Mouse (Mus musculus) liver, embryonic 12.5 days (tissue): ENCODE measurements around the gene Trem1. TPM values are rescaled to one million over a fixed set of nuclear protein-coding genes. Genes with fewer than 3 reads are reported as not detected.

ENCODE experiments used
- ATAC-seq: fragments of 200-750 bp; cut with Nextera tagmentation; 2 replicates; pipeline ENCODE4 v1.8.0; 2017; ENCODE audit warnings: moderate number of reproducible peaks, mild to moderate bottlenecking, moderate library complexity
- H3K27ac ChIP-seq: fragments of 300-500 bp; sonication (generic); 2 replicates; pipeline ENCODE4 v1.5.1; 2016; ENCODE audit warnings: mild to moderate bottlenecking
- H3K27me3 ChIP-seq: fragments of 300-500 bp; sonication (generic); replicated peaks from 2 replicates; pipeline ENCODE4 v1.6.1; 2016; ENCODE audit warnings: mild to moderate bottlenecking, moderate library complexity
- H3K36me3 ChIP-seq: fragments of 300-500 bp; sonication (generic); 2 replicates; pipeline ENCODE4 v1.6.1; 2016; ENCODE audit warnings: mild to moderate bottlenecking, moderate library complexity
- H3K4me1 ChIP-seq: fragments of 300-500 bp; sonication (generic); 2 replicates; pipeline ENCODE4 v1.6.1; 2016
- H3K4me2 ChIP-seq: fragments of 300-500 bp; sonication (generic); 2 replicates; pipeline ENCODE4 v1.6.1; 2016; ENCODE audit warnings: mild to moderate bottlenecking, moderate library complexity
- H3K4me3 ChIP-seq: fragments of 300-500 bp; sonication (generic); 2 replicates; pipeline ENCODE4 v1.5.1; 2016; ENCODE audit warnings: mild to moderate bottlenecking, moderate library complexity
- H3K9ac ChIP-seq: fragments of 300-500 bp; sonication (generic); 2 replicates; pipeline ENCODE4 v1.6.1; 2016; ENCODE audit warnings: mild to moderate bottlenecking, moderate library complexity
- H3K9me3 ChIP-seq: fragments of 300-500 bp; sonication (generic); replicated peaks from 2 replicates; pipeline ENCODE4 v1.6.1; 2016; ENCODE audit warnings: mild to moderate bottlenecking, moderate library complexity
- WGBS: fragments of 180-500 bp; shearing (Covaris S2); methylation state at CpG from one replicate; pipeline ENCODE4 v1.1.7; 2016; ENCODE audit not compliant: insufficient replicate concordance; 5-methylcytosine and 5-hydroxymethylcytosine counted together
- polyA plus RNA-seq: library from polyadenylated mRNA; unstranded; fragments of >200 nt; fragmentation: Nextera tagmentation; extraction: Ambion mirVana; gene quantifications from 2 replicates; pipeline ENCODE4 v1.2.1, GENCODE M21; 2016

The Trem1 gene
- polyA plus RNA-seq, 1 experiment from 2014 or later: 0.42 TPM

GRCm38 (mm10) chr17:48269833-48270232 lies 37.3 kb downstream of the Trem1 start:
- Histone ChIP-seq H3K36me3 (no peaks in the 10 kb centered on the region), H3K27ac (peak overlapping the region; percentile 94), H3K27me3 (no peaks in the 10 kb centered on the region), H3K4me3 (no peak overlapping the region), H3K4me2 (peak overlapping the region; percentile 67), H3K4me1 (peaks cover 82% of the 10 kb centered on the region), H3K9ac (peak overlapping the region; percentile 32; the same call in 1 of the 2 replicates), H3K9me3 (no peaks in the 10 kb centered on the region)
- WGBS: 52% methylated on average over 4 of the region's 4 CpGs
- ATAC-seq: no peak

DNA sequence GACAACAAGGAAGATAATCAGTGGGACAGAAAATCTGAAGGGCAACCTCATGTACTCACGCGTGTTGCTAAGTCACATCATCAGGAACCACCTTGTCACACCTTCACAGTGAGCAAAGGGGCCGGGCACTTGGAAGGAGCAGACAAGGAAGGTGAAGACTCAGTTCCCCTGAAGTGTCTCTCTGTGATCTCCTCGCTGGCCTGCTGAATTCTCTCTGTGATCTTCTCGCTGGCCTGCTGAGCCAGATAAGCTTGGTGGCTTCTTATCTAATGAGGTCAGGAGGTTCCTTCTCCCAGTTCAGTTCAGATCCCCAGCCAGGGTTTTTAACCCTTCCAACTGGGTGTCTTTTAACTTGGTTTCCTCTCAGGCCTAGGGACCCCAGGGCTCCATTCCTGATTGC lies 39.6 kb downstream of the Trem1 start:
- H3K4me1 ChIP-seq: peaks cover 85% of the 10 kb centered on the region
- peak; percentile 94 for ATAC-seq
- H3K36me3 ChIP-seq: no peaks in the 10 kb centered on the region
- peak overlapping the region; percentile 63 for H3K9ac ChIP-seq
- WGBS: 14% methylated on average over 5 of the region's 5 CpGs
- H3K27ac ChIP-seq: peak overlapping the region; percentile 94
- no peaks in the 10 kb centered on the region for H3K27me3 ChIP-seq
- no peaks in the 10 kb centered on the region for H3K9me3 ChIP-seq
- peak overlapping the region; percentile 67 for H3K4me2 ChIP-seq
- H3K4me3 ChIP-seq: peak overlapping the region; percentile 40

GRCm38 (mm10) chr17:48272598-48272997 lies 40.0 kb downstream of the Trem1 start:
- H3K9ac ChIP-seq: peak overlapping the region; percentile 63
- 47% methylated on average over 4 of the region's 4 CpGs for WGBS
- H3K4me1 ChIP-seq: peaks cover 80% of the 10 kb centered on the region
- no peaks in the 10 kb centered on the region for H3K36me3 ChIP-seq
- no peaks in the 10 kb centered on the region for H3K9me3 ChIP-seq
- H3K4me3 ChIP-seq: peak overlapping the region; percentile 40
- peak; percentile 54 for ATAC-seq
- H3K27ac ChIP-seq: peak overlapping the region; percentile 94
- no peaks in the 10 kb centered on the region for H3K27me3 ChIP-seq
- peak overlapping the region; percentile 67 for H3K4me2 ChIP-seq

DNA sequence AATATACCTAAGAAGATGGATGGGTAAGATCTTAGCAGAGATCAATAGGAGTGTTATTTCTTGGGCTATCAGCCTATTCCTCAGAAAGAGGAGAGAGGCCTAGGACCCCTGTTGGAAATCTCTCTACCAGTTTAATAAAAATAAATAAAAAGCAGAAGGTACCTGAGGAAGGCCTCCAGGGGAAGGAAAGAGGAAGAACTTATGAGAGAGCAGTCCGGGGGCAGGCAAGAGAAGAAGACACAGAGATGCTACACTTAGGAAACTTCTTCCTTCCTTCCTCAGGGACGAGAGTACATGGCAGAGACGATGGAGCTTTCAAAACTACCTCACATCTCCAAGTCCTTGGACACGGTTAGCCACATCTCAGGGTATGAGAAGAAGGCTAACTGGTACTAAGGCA lies 41.5 kb downstream of the Trem1 start:
- no peak overlapping the region for H3K9ac ChIP-seq
- H3K4me1 ChIP-seq: peaks cover 77% of the 10 kb centered on the region
- H3K27ac ChIP-seq: peak overlapping the region; percentile 94
- no peaks in the 10 kb centered on the region for H3K36me3 ChIP-seq
- no peak for ATAC-seq
- H3K9me3 ChIP-seq: no peaks in the 10 kb centered on the region
- H3K27me3 ChIP-seq: no peaks in the 10 kb centered on the region
- H3K4me2 ChIP-seq: no peak overlapping the region
- WGBS: 47% methylated on average over 4 of the region's 4 CpGs
- H3K4me3 ChIP-seq: no peak overlapping the region

GRCm38 (mm10) chr17:48274885-48275284 lies 42.3 kb downstream of the Trem1 start:
- Histone ChIP-seq H3K27ac (peak overlapping the region; percentile 94; the same call in 1 of the 2 replicates), H3K9ac (no peak overlapping the region), H3K36me3 (no peaks in the 10 kb centered on the region), H3K4me2 (no peak overlapping the region), H3K27me3 (no peaks in the 10 kb centered on the region), H3K4me3 (no peak overlapping the region), H3K9me3 (no peaks in the 10 kb centered on the region), H3K4me1 (peaks cover 77% of the 10 kb centered on the region)
- 25% methylated on average over 6 of the region's 6 CpGs for WGBS
- no peak for ATAC-seq

DNA sequence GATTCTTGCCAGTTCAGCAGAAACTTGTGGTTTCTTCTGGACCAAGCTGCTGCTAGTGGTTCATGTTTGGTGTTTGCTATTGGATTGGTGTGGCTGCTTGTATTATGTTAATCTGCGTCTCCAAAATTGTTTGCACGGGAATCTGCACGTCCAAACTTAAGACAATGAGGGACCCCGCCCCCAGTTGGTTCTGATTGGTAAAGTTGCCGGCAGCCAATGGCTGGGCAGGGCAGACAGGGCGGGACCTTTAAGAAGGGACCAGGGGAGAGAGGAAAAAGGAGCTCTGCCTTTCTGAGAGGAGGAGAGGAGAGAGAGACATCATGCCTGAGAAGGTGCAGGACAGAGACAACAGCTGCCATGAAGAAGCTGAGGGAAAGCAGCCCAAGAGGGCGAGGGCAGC lies 43.2 kb downstream of the Trem1 start:
- Histone ChIP-seq H3K9me3 (no peaks in the 10 kb centered on the region), H3K4me3 (no peak overlapping the region), H3K27ac (peak overlapping the region; percentile 53; the same call in 1 of the 2 replicates), H3K4me2 (peak overlapping the region; percentile 12), H3K27me3 (no peaks in the 10 kb centered on the region), H3K9ac (peak overlapping the region; percentile 18; the same call in 1 of the 2 replicates), H3K4me1 (peaks cover 79% of the 10 kb centered on the region), H3K36me3 (no peaks in the 10 kb centered on the region)
- 28% methylated on average over 7 of the region's 7 CpGs for WGBS
- ATAC-seq: no peak

DNA sequence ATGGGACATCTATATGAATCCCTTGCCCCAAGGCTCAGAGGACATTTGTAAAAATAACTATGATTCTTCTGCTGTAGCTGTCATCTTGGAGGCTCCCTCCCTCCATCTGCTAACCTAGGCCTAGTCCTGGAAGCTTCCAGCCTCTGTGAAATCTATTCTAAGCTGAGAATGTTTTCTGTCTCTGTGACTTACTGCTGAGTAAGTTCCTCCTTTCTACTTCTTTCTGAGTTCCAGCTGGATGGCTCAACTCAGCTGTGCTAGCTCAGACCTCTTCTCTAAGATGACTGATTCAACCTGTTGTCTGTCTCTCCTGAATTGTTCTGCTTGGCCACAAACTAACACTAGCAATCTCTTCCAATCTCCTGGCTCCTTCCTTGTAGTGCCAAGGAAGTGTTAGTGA lies 45.8 kb downstream of the Trem1 start:
- no peak overlapping the region for H3K27ac ChIP-seq
- H3K27me3 ChIP-seq: no peaks in the 10 kb centered on the region
- no peaks in the 10 kb centered on the region for H3K9me3 ChIP-seq
- no peak overlapping the region for H3K9ac ChIP-seq
- H3K4me1 ChIP-seq: peaks cover 80% of the 10 kb centered on the region
- H3K4me3 ChIP-seq: no peak overlapping the region
- ATAC-seq: no peak
- no peaks in the 10 kb centered on the region for H3K36me3 ChIP-seq
- no peak overlapping the region for H3K4me2 ChIP-seq

DNA sequence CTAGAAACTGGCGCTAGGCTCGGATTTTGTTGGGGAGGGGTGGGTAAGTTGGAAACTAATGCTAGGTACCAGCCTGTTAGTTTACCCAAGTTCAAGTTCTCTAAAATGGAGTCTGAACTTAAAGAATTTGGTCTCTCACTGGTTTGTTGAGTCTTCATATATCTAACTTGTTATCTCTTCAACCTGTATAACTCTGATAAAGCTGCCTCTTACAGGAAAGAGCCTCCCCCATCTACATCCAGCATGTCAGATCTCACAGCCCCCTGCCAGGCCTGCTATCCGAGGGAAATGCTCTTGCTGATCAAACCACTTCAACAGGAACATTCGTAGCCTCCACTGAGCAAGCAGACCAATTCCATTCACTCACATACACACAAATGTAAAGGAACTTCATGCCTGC lies 46.4 kb downstream of the Trem1 start:
- Histone ChIP-seq H3K4me1 (peaks cover 74% of the 10 kb centered on the region), H3K27ac (no peak overlapping the region), H3K4me3 (no peak overlapping the region), H3K4me2 (peak overlapping the region; percentile 19; the same call in 1 of the 2 replicates), H3K36me3 (no peaks in the 10 kb centered on the region), H3K27me3 (no peaks in the 10 kb centered on the region), H3K9ac (peak overlapping the region; percentile 29; the same call in 1 of the 2 replicates), H3K9me3 (no peaks in the 10 kb centered on the region)
- 48% methylated on average over 4 of the region's 4 CpGs for WGBS
- no peak for ATAC-seq

GRCm38 (mm10) chr17:48280943-48281738 lies 48.6 kb downstream of the Trem1 start:
- Histone ChIP-seq H3K4me3 (peak overlapping the region; percentile 60), H3K9me3 (no peaks in the 10 kb centered on the region), H3K27ac (peak overlapping the region; percentile 75), H3K4me2 (peak overlapping the region; percentile 77), H3K9ac (peak overlapping the region; percentile 78), H3K4me1 (peaks cover 54% of the 10 kb centered on the region), H3K27me3 (no peaks in the 10 kb centered on the region), H3K36me3 (no peaks in the 10 kb centered on the region)
- WGBS: 27% methylated on average over 18 of the region's 18 CpGs
- peak; percentile 64 for ATAC-seq

- peaks cover 52% of the 10 kb centered on the region for H3K4me1 ChIP-seq
- H3K36me3 ChIP-seq: no peaks in the 10 kb centered on the region
- H3K9ac ChIP-seq: peak overlapping the region; percentile 78
- peak; percentile 55; the same call in 1 of the 2 replicates for ATAC-seq
- H3K27ac ChIP-seq: peak overlapping the region; percentile 75
- 5% methylated on average over 3 of the region's 3 CpGs for WGBS
- peak overlapping the region; percentile 60 for H3K4me3 ChIP-seq
- H3K27me3 ChIP-seq: no peaks in the 10 kb centered on the region
- H3K4me2 ChIP-seq: peak overlapping the region; percentile 77
- no peaks in the 10 kb centered on the region for H3K9me3 ChIP-seq
Measured at GRCm38 (mm10) chr17:48281739-48282085, 49.1 kb downstream of the Trem1 start.

- Histone ChIP-seq H3K4me1 (peaks cover 20% of the 10 kb centered on the region), H3K4me3 (no peak overlapping the region), H3K9ac (no peak overlapping the region), H3K27me3 (no peaks in the 10 kb centered on the region), H3K4me2 (no peak overlapping the region), H3K9me3 (no peaks in the 10 kb centered on the region), H3K36me3 (no peaks in the 10 kb centered on the region), H3K27ac (no peak overlapping the region)
- WGBS: 38% methylated on average over 1 of the region's 1 CpGs
- ATAC-seq: no peak
Measured at GRCm38 (mm10) chr17:48286765-48287164, 54.2 kb downstream of the Trem1 start.

DNA sequence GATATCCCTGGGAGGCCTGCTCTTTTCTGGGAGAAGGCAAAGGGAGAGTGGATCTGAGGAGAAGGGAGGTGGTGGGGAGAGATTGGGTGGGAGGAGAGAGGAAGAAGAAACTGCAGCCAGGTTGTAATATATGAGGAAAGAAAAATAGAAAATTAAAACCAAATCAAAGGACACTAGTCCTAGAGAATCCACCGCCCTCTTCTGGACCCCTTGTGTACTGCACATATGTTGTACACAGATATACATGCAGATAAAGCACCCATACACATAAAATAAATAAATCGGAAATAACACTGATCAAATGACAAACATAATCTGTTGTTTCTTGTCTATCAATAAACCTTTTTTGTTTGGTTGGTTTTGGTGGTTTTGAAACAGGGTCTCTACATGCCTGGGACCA lies 54.7 kb downstream of the Trem1 start:
- Histone ChIP-seq H3K9ac (no peak overlapping the region), H3K4me1 (peaks cover 15% of the 10 kb centered on the region), H3K4me3 (no peak overlapping the region), H3K4me2 (no peak overlapping the region), H3K27me3 (no peaks in the 10 kb centered on the region), H3K27ac (no peak overlapping the region), H3K36me3 (no peaks in the 10 kb centered on the region), H3K9me3 (no peaks in the 10 kb centered on the region)
- ATAC-seq: no peak
- 37% methylated on average over 2 of the region's 2 CpGs for WGBS
